In genomic region chr10:106024648-106025047, GRCm38 (mm10) we compare ENCODE assay signal across 22 mouse cellular contexts.
DNase-seq lines count a peak whose midpoint lies in the region; ATAC-seq and TF ChIP-seq lines count a peak whose summit lies in the region.
"Had no signal": no experiment of that assay in that cellular context is flagged by ENCODE, and none has a peak within 500 bp of the region (broad histone marks: within the 10 kb centered on the region; RNA-seq: fewer than 3 reads in every experiment).

No protein-coding gene starts in this region.

- no peak overlapping the region for H3K4me2 ChIP-seq in hindbrain, embryonic 14.5 days (replicated peaks)
- H3K4me2 ChIP-seq in hindbrain, embryonic 11.5 days (replicated peaks; ENCODE audit: low read depth, low read length): no peak overlapping the region
- no peak overlapping the region for H3K4me2 ChIP-seq in midbrain, embryonic 14.5 days (ENCODE audit: low read length)
- H3K4me2 ChIP-seq in midbrain, embryonic 13.5 days (replicated peaks): no peak overlapping the region
- H3K4me2 ChIP-seq in neural tube, embryonic 15.5 days: no peak overlapping the region
- H3K4me2 ChIP-seq: embryonic facial prominence, embryonic 13.5 days; heart, embryonic 15.5 days; hindbrain, embryonic 13.5 days had no signal

- ATAC-seq in hindbrain, embryonic 14.5 days (ENCODE audit: low FRiP score): 0 out of 2 replicates have a peak, but pooled peaks have one; percentile 34
- no peak for ATAC-seq in hindbrain, embryonic 11.5 days (ENCODE audit: low FRiP score)
- no peak for ATAC-seq in midbrain, embryonic 14.5 days (ENCODE audit: low FRiP score, low TSS enrichment)
- ATAC-seq in midbrain, embryonic 13.5 days: no peak
- ATAC-seq in neural tube, embryonic 15.5 days (ENCODE audit: low FRiP score): peak; percentile 75
- ATAC-seq: activated CD4-positive, CD25-positive, alpha-beta regulatory T cell, adult 4 months; forebrain, embryonic 16.5 days; inflammation-experienced regulatory T-cells, adult 6 months had no signal

- H3K9me3 ChIP-seq in hindbrain, embryonic 14.5 days (ENCODE audit: control insufficient read depth, low read length): no peaks in the 10 kb centered on the region
- H3K9me3 ChIP-seq in hindbrain, embryonic 11.5 days (ENCODE audit: control insufficient read depth, low read length): no peaks in the 10 kb centered on the region
- H3K9me3 ChIP-seq in midbrain, embryonic 14.5 days (ENCODE audit: control insufficient read depth, low read length): no peaks in the 10 kb centered on the region
- no peaks in the 10 kb centered on the region for H3K9me3 ChIP-seq in midbrain, embryonic 13.5 days
- no peaks in the 10 kb centered on the region for H3K9me3 ChIP-seq in neural tube, embryonic 15.5 days (replicated peaks)
- H3K9me3 ChIP-seq: embryonic facial prominence, embryonic 13.5 days; heart, embryonic 10.5 days; heart, embryonic 15.5 days; hindbrain, embryonic 13.5 days had no signal

- no peak for TF ChIP-seq CTCF in brain, embryonic 14.5 days (IDR thresholded peaks at IDR 0.05; ENCODE audit: borderline replicate concordance, extremely low read depth, insufficient read depth, insufficient read length)

- H3K36me3 ChIP-seq in hindbrain, embryonic 14.5 days (replicated peaks; ENCODE audit: control insufficient read depth, insufficient read depth): no peaks in the 10 kb centered on the region
- H3K36me3 ChIP-seq in hindbrain, embryonic 11.5 days (ENCODE audit: control insufficient read depth, insufficient read depth, low read length): no peaks in the 10 kb centered on the region
- H3K36me3 ChIP-seq in midbrain, embryonic 14.5 days (ENCODE audit: control insufficient read depth, insufficient read depth, low read length): no peaks in the 10 kb centered on the region
- no peaks in the 10 kb centered on the region for H3K36me3 ChIP-seq in midbrain, embryonic 13.5 days
- H3K36me3 ChIP-seq in neural tube, embryonic 15.5 days: no peaks in the 10 kb centered on the region
- H3K36me3 ChIP-seq: embryonic facial prominence, embryonic 13.5 days; heart, embryonic 10.5 days; heart, embryonic 15.5 days; hindbrain, embryonic 13.5 days had no signal

- H3K4me3 ChIP-seq in hindbrain, embryonic 14.5 days (replicated peaks; ENCODE audit: low read length): no peak overlapping the region
- no peak overlapping the region for H3K4me3 ChIP-seq in hindbrain, embryonic 11.5 days (ENCODE audit: low read depth, low read length)
- no peak overlapping the region for H3K4me3 ChIP-seq in midbrain, embryonic 14.5 days (replicated peaks; ENCODE audit: low read depth, low read length)
- H3K4me3 ChIP-seq in midbrain, embryonic 13.5 days (replicated peaks): no peak overlapping the region
- H3K4me3 ChIP-seq in neural tube, embryonic 15.5 days (replicated peaks): no peak overlapping the region
- H3K4me3 ChIP-seq: embryonic facial prominence, embryonic 13.5 days; heart, embryonic 10.5 days; heart, embryonic 15.5 days; hindbrain, embryonic 13.5 days had no signal

- 26% methylated on average over 1 of the region's 1 CpGs for WGBS in hindbrain, embryonic 14.5 days
- 64% methylated on average over 1 of the region's 1 CpGs for WGBS in hindbrain, embryonic 11.5 days
- WGBS in midbrain, embryonic 14.5 days: 33% methylated on average over 1 of the region's 1 CpGs
- WGBS in midbrain, embryonic 13.5 days: 50% methylated on average over 1 of the region's 1 CpGs
- 26% methylated on average over 1 of the region's 1 CpGs for WGBS in neural tube, embryonic 15.5 days

- DNase-seq in hindbrain, embryonic 14.5 days (ENCODE audit: low spot score): no peak
- no peak for DNase-seq in hindbrain, embryonic 11.5 days (ENCODE audit: low spot score)
- peak; percentile 39 for DNase-seq in midbrain, embryonic 14.5 days
- peak; percentile 26 for DNase-seq in brain, embryonic 14.5 days (ENCODE audit: low read depth)
- DNase-seq: adrenal gland, postnatal 14 days; cerebellum, adult 18-20 months; cerebellum, adult 9-11 months; cerebellum, postnatal 36 days; gastrocnemius, postnatal 10 days; heart, adult 18-20 months; heart, postnatal 14 days had no signal

- H3K27me3 ChIP-seq in hindbrain, embryonic 14.5 days (ENCODE audit: control insufficient read depth, insufficient read depth, low read length): no peaks in the 10 kb centered on the region
- no peaks in the 10 kb centered on the region for H3K27me3 ChIP-seq in hindbrain, embryonic 11.5 days (ENCODE audit: control insufficient read depth, insufficient read depth, low read length)
- no peaks in the 10 kb centered on the region for H3K27me3 ChIP-seq in midbrain, embryonic 14.5 days (ENCODE audit: control insufficient read depth, insufficient read depth, low read length)
- no peaks in the 10 kb centered on the region for H3K27me3 ChIP-seq in midbrain, embryonic 13.5 days
- no peaks in the 10 kb centered on the region for H3K27me3 ChIP-seq in neural tube, embryonic 15.5 days (replicated peaks)
- H3K27me3 ChIP-seq: CH12.LX; embryonic facial prominence, embryonic 13.5 days; heart, embryonic 15.5 days; hindbrain, embryonic 13.5 days; Patski had no signal

- no peak for TF ChIP-seq POLR2A in brain, embryonic 14.5 days (IDR thresholded peaks at IDR 0.05; ENCODE audit: borderline replicate concordance, extremely low read depth, insufficient read depth, insufficient read length, poor library complexity, severe bottlenecking)

- no peak overlapping the region for H3K27ac ChIP-seq in hindbrain, embryonic 14.5 days
- H3K27ac ChIP-seq in hindbrain, embryonic 11.5 days (ENCODE audit: low read depth, low read length): no peak overlapping the region
- H3K27ac ChIP-seq in midbrain, embryonic 14.5 days (replicated peaks; ENCODE audit: low read depth, low read length): no peak overlapping the region
- H3K27ac ChIP-seq in midbrain, embryonic 13.5 days: no peak overlapping the region
- H3K27ac ChIP-seq in neural tube, embryonic 15.5 days (replicated peaks): no peak overlapping the region
- H3K27ac ChIP-seq: embryonic facial prominence, embryonic 13.5 days; heart, embryonic 10.5 days; heart, embryonic 15.5 days had no signal

- H3K9ac ChIP-seq in hindbrain, embryonic 14.5 days: no peak overlapping the region
- H3K9ac ChIP-seq in hindbrain, embryonic 11.5 days (ENCODE audit: low read depth, low read length): no peak overlapping the region
- no peak overlapping the region for H3K9ac ChIP-seq in midbrain, embryonic 14.5 days (replicated peaks; ENCODE audit: low read length)
- H3K9ac ChIP-seq in midbrain, embryonic 13.5 days (replicated peaks): no peak overlapping the region
- H3K9ac ChIP-seq in neural tube, embryonic 15.5 days (replicated peaks): no peak overlapping the region
- H3K9ac ChIP-seq: embryonic facial prominence, embryonic 13.5 days; heart, embryonic 15.5 days; hindbrain, embryonic 13.5 days had no signal

- H3K4me1 ChIP-seq in hindbrain, embryonic 14.5 days (replicated peaks; ENCODE audit: control insufficient read depth, insufficient read depth, low read length): 0 out of 2 replicates have a peak, but pooled peaks cover 4% of the 10 kb centered on the region
- no peaks in the 10 kb centered on the region for H3K4me1 ChIP-seq in hindbrain, embryonic 11.5 days (replicated peaks; ENCODE audit: control insufficient read depth, insufficient read depth, low read length)
- no peaks in the 10 kb centered on the region for H3K4me1 ChIP-seq in midbrain, embryonic 14.5 days (ENCODE audit: control insufficient read depth, insufficient read depth, low read length)
- H3K4me1 ChIP-seq in midbrain, embryonic 13.5 days (replicated peaks): peaks cover 10% of the 10 kb centered on the region; the same call in 1 of the 2 replicates
- peaks cover 7% of the 10 kb centered on the region for H3K4me1 ChIP-seq in neural tube, embryonic 15.5 days
- H3K4me1 ChIP-seq: heart, embryonic 10.5 days; heart, embryonic 15.5 days had no signal

Comparison
In these comparisons a context has a peak if more than half of its experiments do, and no peak if none do; other contexts are left out.
1. ATAC-seq: peak in hindbrain, embryonic 14.5 days (single experiment) and neural tube, embryonic 15.5 days (single experiment); none in hindbrain, embryonic 11.5 days (single experiment), midbrain, embryonic 14.5 days (single experiment) and midbrain, embryonic 13.5 days (single experiment).
2. DNase-seq: peak in midbrain, embryonic 14.5 days (single experiment) and brain, embryonic 14.5 days (single experiment); none in hindbrain, embryonic 14.5 days (single experiment) and hindbrain, embryonic 11.5 days (single experiment).